Mouse (Mus musculus) thymus, postnatal 0 days (tissue): ENCODE measurements around the gene Ppp1r36. TPM values are rescaled to one million over a fixed set of nuclear protein-coding genes. Genes with fewer than 3 reads are reported as not detected.
"Not testable (repeated sequence)": the region's sequence is repeated elsewhere in the genome, so short reads cannot be mapped to it uniquely, and the experiment has no call there.

ENCODE experiments used
- DNase-seq: peaks from one replicate; pipeline ENCODE4 v3.0.0-alpha.2; 2015; ENCODE audit warnings: low spot score
- polyA plus RNA-seq: library from polyadenylated mRNA; unstranded; fragments of >200 nt; fragmentation: Nextera tagmentation; extraction: Ambion mirVana; gene quantifications from 2 replicates; pipeline ENCODE4 v1.2.1, GENCODE M21; 2015

Gene Ppp1r36
- polyA plus RNA-seq, 1 experiment from 2014 or later, result 0.26 TPM

GRCm38 (mm10) chr12:76392979-76393378 lies 24.4 kb upstream of the Ppp1r36 start:
- no peak for DNase-seq

- DNase-seq, result no peak
Measured at GRCm38 (mm10) chr12:76397281-76397680, 20.1 kb upstream of the Ppp1r36 start.

- DNase-seq, result no peak
Measured at GRCm38 (mm10) chr12:76401674-76402073, 15.7 kb upstream of the Ppp1r36 start.

- DNase-seq, result peak; percentile 13
Measured at GRCm38 (mm10) chr12:76402991-76403885, 14.1 kb upstream of the Ppp1r36 start.

GRCm38 (mm10) chr12:76403886-76404537 lies 13.3 kb upstream of the Ppp1r36 start, which contains the start of gene Hspa2:
Gene Hspa2 (plus strand): TSS chr12:76404176.
- peak; percentile 100 for DNase-seq

- DNase-seq, result no peak
Measured at GRCm38 (mm10) chr12:76404836-76405182, 12.5 kb upstream of the Ppp1r36 start.

- peak; percentile 23 for DNase-seq
Measured at GRCm38 (mm10) chr12:76405183-76405970, 12.0 kb upstream of the Ppp1r36 start.

GRCm38 (mm10) chr12:76405971-76406370 lies 11.4 kb upstream of the Ppp1r36 start:
- peak; percentile 17 for DNase-seq

- DNase-seq, result no peak
Measured at GRCm38 (mm10) chr12:76407184-76407583, 10.2 kb upstream of the Ppp1r36 start.

- no peak for DNase-seq
Measured at GRCm38 (mm10) chr12:76409166-76409565, 8.2 kb upstream of the Ppp1r36 start.

GRCm38 (mm10) chr12:76415383-76416010 lies 1.8 kb upstream of the Ppp1r36 start:
- no peak for DNase-seq

GRCm38 (mm10) chr12:76418346-76418745 lies 1.0 kb downstream of the Ppp1r36 start:
- no peak for DNase-seq

- no peak for DNase-seq
Measured at GRCm38 (mm10) chr12:76425256-76425655, 7.9 kb downstream of the Ppp1r36 start.

- no peak for DNase-seq
Measured at GRCm38 (mm10) chr12:76427546-76427945, 10.2 kb downstream of the Ppp1r36 start.

GRCm38 (mm10) chr12:76430879-76431406 lies 13.6 kb downstream of the Ppp1r36 start:
- no peak for DNase-seq

- no peak for DNase-seq
Measured at GRCm38 (mm10) chr12:76431431-76431830, 14.1 kb downstream of the Ppp1r36 start.

GRCm38 (mm10) chr12:76434111-76434510 lies 16.8 kb downstream of the Ppp1r36 start:
- DNase-seq, result no peak

- DNase-seq, result no peak
Measured at GRCm38 (mm10) chr12:76435084-76435483, 17.7 kb downstream of the Ppp1r36 start.

GRCm38 (mm10) chr12:76435549-76435948 lies 18.2 kb downstream of the Ppp1r36 start:
- DNase-seq, result no peak

- not testable (repeated sequence) for DNase-seq
Measured at GRCm38 (mm10) chr12:76443488-76443887, 26.1 kb downstream of the Ppp1r36 start.

GRCm38 (mm10) chr12:76444359-76444772 lies 27.0 kb downstream of the Ppp1r36 start:
- DNase-seq, result peak; percentile 7
